In the genomic region with DNA sequence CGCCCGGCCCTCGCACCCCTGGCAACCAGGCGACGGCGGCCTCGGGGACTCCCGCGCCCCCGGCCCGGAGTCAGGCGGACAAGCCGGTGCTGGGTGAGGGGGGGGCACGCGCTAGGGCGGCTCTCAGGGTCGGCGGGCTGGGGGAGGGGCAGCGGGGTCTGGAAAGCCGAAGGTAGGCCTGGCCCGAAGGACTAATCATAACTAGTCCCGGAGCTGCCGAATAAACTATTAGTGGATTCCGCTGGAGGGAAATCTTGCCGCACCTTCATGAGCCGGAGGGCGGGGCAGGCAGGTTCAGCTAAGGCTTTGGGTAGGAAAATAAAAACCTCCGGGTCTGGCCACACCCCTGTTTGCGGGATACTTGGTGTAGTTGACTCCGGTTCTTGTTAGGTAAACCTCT, we compare ENCODE assay signal across 10 mouse cellular contexts. TPM values are rescaled to one million over a fixed set of nuclear protein-coding genes. Genes with fewer than 3 reads are reported as not detected.
DNase-seq lines count a peak whose midpoint lies in the region; ATAC-seq and TF ChIP-seq lines count a peak whose summit lies in the region.
"Had no signal": no experiment of that assay in that cellular context is flagged by ENCODE, and none has a peak within 500 bp of the region (broad histone marks: within the 10 kb centered on the region; RNA-seq: fewer than 3 reads in every experiment).

No protein-coding gene starts in this region.

- H3K27me3 ChIP-seq in hindbrain, embryonic 11.5 days (ENCODE audit: control insufficient read depth, insufficient read depth, low read length) = peaks cover 35% of the 10 kb centered on the region
- no peaks in the 10 kb centered on the region for H3K27me3 ChIP-seq in limb, embryonic 14.5 days (ENCODE audit: control insufficient read depth, insufficient read depth, low read length)
- no peaks in the 10 kb centered on the region for H3K27me3 ChIP-seq in stomach, embryonic 14.5 days (ENCODE audit: control insufficient read depth, insufficient read depth, low read length)

- DNase-seq in embryo, embryonic 11 days = peak; percentile 31
- DNase-seq in embryo, embryonic 9.5 days (ENCODE audit: extremely low spot score) = no peak
- peak; percentile 72 for DNase-seq in R1 (ENCODE audit: low read depth, low spot score)
- no peak for DNase-seq in hindbrain, embryonic 11.5 days (ENCODE audit: low spot score)
- no peak for DNase-seq in limb, embryonic 14.5 days (ENCODE audit: low spot score)
- no peak for DNase-seq in layer of hippocampus, adult 9-10 months (ENCODE audit: low spot score)

- 0 out of 2 replicates have a peak, but pooled peaks have one; percentile 28 for ATAC-seq in hindbrain, embryonic 11.5 days (ENCODE audit: low FRiP score)
- no peak for ATAC-seq in limb, embryonic 14.5 days (ENCODE audit: low FRiP score, low read depth)
- ATAC-seq in stomach, embryonic 14.5 days (ENCODE audit: insufficient number of reproducible peaks, insufficient read depth, low FRiP score, low read depth) = no peak
- no peak for ATAC-seq in monocyte, adult 5-6 weeks (replicated peaks; ENCODE audit: insufficient number of reproducible peaks, low FRiP score, low TSS enrichment, poor library complexity, severe bottlenecking)

- peak overlapping the region; percentile 47 for H3K9ac ChIP-seq in hindbrain, embryonic 11.5 days (ENCODE audit: low read depth, low read length)
- H3K9ac ChIP-seq in limb, embryonic 14.5 days (ENCODE audit: low read depth, low read length, severe bottlenecking) = peak overlapping the region; percentile 65
- H3K9ac ChIP-seq in stomach, embryonic 14.5 days (replicated peaks; ENCODE audit: low read depth, low read length) = peak overlapping the region; percentile 48; the same call in 1 of the 2 replicates

- no peaks in the 10 kb centered on the region for H3K36me3 ChIP-seq in hindbrain, embryonic 11.5 days (ENCODE audit: control insufficient read depth, insufficient read depth, low read length)
- no peaks in the 10 kb centered on the region for H3K36me3 ChIP-seq in limb, embryonic 14.5 days (ENCODE audit: control insufficient read depth, insufficient read depth, low read length)
- H3K36me3 ChIP-seq in stomach, embryonic 14.5 days (ENCODE audit: control insufficient read depth, insufficient read depth, low read length) = no peaks in the 10 kb centered on the region
- H3K36me3 ChIP-seq: G1E had no signal

- H3K4me1 ChIP-seq in hindbrain, embryonic 11.5 days (replicated peaks; ENCODE audit: control insufficient read depth, insufficient read depth, low read length) = peaks cover 5% of the 10 kb centered on the region
- H3K4me1 ChIP-seq in limb, embryonic 14.5 days (ENCODE audit: control insufficient read depth, insufficient read depth, low read length) = peaks cover 26% of the 10 kb centered on the region
- H3K4me1 ChIP-seq in stomach, embryonic 14.5 days (ENCODE audit: control insufficient read depth, insufficient read depth, low read length) = peaks cover 16% of the 10 kb centered on the region; the same call in 1 of the 2 replicates

- no peak for TF ChIP-seq POLR2A in limb, embryonic 14.5 days (IDR thresholded peaks at IDR 0.05; ENCODE audit: borderline replicate concordance, extremely low read depth, insufficient read depth, insufficient read length)

- H3K27ac ChIP-seq in hindbrain, embryonic 11.5 days (ENCODE audit: low read depth, low read length) = no peak overlapping the region
- H3K27ac ChIP-seq in limb, embryonic 14.5 days (replicated peaks; ENCODE audit: low read depth, low read length) = no peak overlapping the region
- H3K27ac ChIP-seq in stomach, embryonic 14.5 days (ENCODE audit: low read length) = no peak overlapping the region

- H3K4me2 ChIP-seq in hindbrain, embryonic 11.5 days (replicated peaks; ENCODE audit: low read depth, low read length) = peak overlapping the region; percentile 99
- peak overlapping the region; percentile 100 for H3K4me2 ChIP-seq in limb, embryonic 14.5 days (replicated peaks; ENCODE audit: low read depth, low read length, severe bottlenecking)
- H3K4me2 ChIP-seq in stomach, embryonic 14.5 days (replicated peaks; ENCODE audit: low read depth, low read length) = peak overlapping the region; percentile 99

- WGBS in hindbrain, embryonic 11.5 days = 2% methylated on average over 24 of the region's 30 CpGs
- under 1% methylated on average over 23 of the region's 30 CpGs for WGBS in limb, embryonic 14.5 days
- under 1% methylated on average over 25 of the region's 30 CpGs for WGBS in stomach, embryonic 14.5 days

- peak overlapping the region; percentile 56 for H3K4me3 ChIP-seq in hindbrain, embryonic 11.5 days (ENCODE audit: low read depth, low read length)
- peak overlapping the region; percentile 65 for H3K4me3 ChIP-seq in limb, embryonic 14.5 days (replicated peaks; ENCODE audit: low read length)
- H3K4me3 ChIP-seq in stomach, embryonic 14.5 days (ENCODE audit: low read depth, low read length) = peak overlapping the region; percentile 54

- H3K9me3 ChIP-seq in hindbrain, embryonic 11.5 days (ENCODE audit: control insufficient read depth, low read length) = no peaks in the 10 kb centered on the region
- no peaks in the 10 kb centered on the region for H3K9me3 ChIP-seq in limb, embryonic 14.5 days (ENCODE audit: control insufficient read depth, low read length)
- H3K9me3 ChIP-seq in stomach, embryonic 14.5 days (ENCODE audit: control insufficient read depth, low read depth, low read length) = no peaks in the 10 kb centered on the region

RNA-seq across cellular contexts. Expression of a gene that starts 0.6 kb away (rescaled TPM):
- polyA plus RNA-seq in hindbrain, embryonic 11.5 days (2014; fragmentation: Nextera tagmentation; extraction: Ambion mirVana) = 3.1 and 4.8 TPM in 2 replicates
- polyA plus RNA-seq in limb, embryonic 14.5 days (2012; rRNA removed) = 70.1 and 92.8 TPM in 2 replicates
- 7.2 and 10.2 TPM in 2 replicates for polyA plus RNA-seq in limb, embryonic 14.5 days (2014; fragmentation: Nextera tagmentation; extraction: Ambion mirVana)
- polyA plus RNA-seq in stomach, embryonic 14.5 days (2014; fragmentation: Nextera tagmentation; extraction: Ambion mirVana) = 6.6 and 8.9 TPM in 2 replicates
- not detected in 3 replicates for total RNA-seq in monocyte, adult 5-6 weeks (2017)
- polyA plus RNA-seq: G1E had no signal

RNA-seq across cellular contexts. Expression of a gene that starts 11.8 kb away (rescaled TPM):
- polyA plus RNA-seq in hindbrain, embryonic 11.5 days (2014; fragmentation: Nextera tagmentation; extraction: Ambion mirVana) = 7.9 and 9.6 TPM in 2 replicates
- polyA plus RNA-seq in limb, embryonic 14.5 days (2012; rRNA removed) = 31.0 and 40.4 TPM in 2 replicates
- 19.3 and 20.9 TPM in 2 replicates for polyA plus RNA-seq in limb, embryonic 14.5 days (2014; fragmentation: Nextera tagmentation; extraction: Ambion mirVana)
- polyA plus RNA-seq in stomach, embryonic 14.5 days (2014; fragmentation: Nextera tagmentation; extraction: Ambion mirVana) = 31.3 and 31.5 TPM in 2 replicates
- not detected in 3 replicates for total RNA-seq in monocyte, adult 5-6 weeks (2017)

RNA-seq across cellular contexts. Expression of a gene that starts 14.4 kb away (rescaled TPM):
- polyA plus RNA-seq in hindbrain, embryonic 11.5 days (2014; fragmentation: Nextera tagmentation; extraction: Ambion mirVana) = 1,842 and 1,860 TPM in 2 replicates
- 1,009 and 1,079 TPM in 2 replicates for polyA plus RNA-seq in limb, embryonic 14.5 days (2012; rRNA removed)
- 1,556 and 1,603 TPM in 2 replicates for polyA plus RNA-seq in limb, embryonic 14.5 days (2014; fragmentation: Nextera tagmentation; extraction: Ambion mirVana)
- polyA plus RNA-seq in stomach, embryonic 14.5 days (2014; fragmentation: Nextera tagmentation; extraction: Ambion mirVana) = 1,510 and 1,553 TPM in 2 replicates
- 255 to 299 TPM (median 276 TPM) in 3 replicates for total RNA-seq in monocyte, adult 5-6 weeks (2017)

RNA-seq across cellular contexts. Expression of a gene that starts 22.5 kb away (rescaled TPM):
- polyA plus RNA-seq in hindbrain, embryonic 11.5 days (2014; fragmentation: Nextera tagmentation; extraction: Ambion mirVana) = 84.3 and 89.0 TPM in 2 replicates
- 94.0 and 110 TPM in 2 replicates for polyA plus RNA-seq in limb, embryonic 14.5 days (2012; rRNA removed)
- polyA plus RNA-seq in limb, embryonic 14.5 days (2014; fragmentation: Nextera tagmentation; extraction: Ambion mirVana) = 67.3 and 74.4 TPM in 2 replicates
- polyA plus RNA-seq in stomach, embryonic 14.5 days (2014; fragmentation: Nextera tagmentation; extraction: Ambion mirVana) = 71.3 and 80.0 TPM in 2 replicates
- total RNA-seq in monocyte, adult 5-6 weeks (2017) = 85.4 to 110 TPM (median 101 TPM) in 3 replicates

RNA-seq across cellular contexts. Expression of a gene that starts 28.4 kb away (rescaled TPM):
- 8.2 and 8.4 TPM in 2 replicates for polyA plus RNA-seq in hindbrain, embryonic 11.5 days (2014; fragmentation: Nextera tagmentation; extraction: Ambion mirVana)
- 6.3 and 8.7 TPM in 2 replicates for polyA plus RNA-seq in limb, embryonic 14.5 days (2012; rRNA removed)
- 6.1 and 7.6 TPM in 2 replicates for polyA plus RNA-seq in limb, embryonic 14.5 days (2014; fragmentation: Nextera tagmentation; extraction: Ambion mirVana)
- polyA plus RNA-seq in stomach, embryonic 14.5 days (2014; fragmentation: Nextera tagmentation; extraction: Ambion mirVana) = 196 and 205 TPM in 2 replicates
- not detected in 3 replicates for total RNA-seq in monocyte, adult 5-6 weeks (2017)
- total RNA-seq: G1E; gastrocnemius, postnatal 36 days had no signal
- polyA plus RNA-seq: G1E had no signal

Comparison
In these comparisons a context has a peak if more than half of its experiments do, and no peak if none do; other contexts are left out.
1. DNase-seq: peak in embryo, embryonic 11 days (single experiment) and R1 (single experiment); none in embryo, embryonic 9.5 days (single experiment), hindbrain, embryonic 11.5 days (single experiment), limb, embryonic 14.5 days (single experiment) and layer of hippocampus, adult 9-10 months (single experiment).
2. Peak in every context shown above with its lines, with median percentiles within 50 percentile points of each other: H3K4me2 ChIP-seq, H3K4me3 ChIP-seq and H3K9ac ChIP-seq.